Mouse (Mus musculus): ENCODE results near the gene Kirrel2. TPM values are rescaled to one million over a fixed set of nuclear protein-coding genes. Genes with fewer than 3 reads are reported as not detected.

Gene Kirrel2
- polyA plus RNA-seq, 1 experiment from 2014 or later, result 0.47 TPM

DNA sequence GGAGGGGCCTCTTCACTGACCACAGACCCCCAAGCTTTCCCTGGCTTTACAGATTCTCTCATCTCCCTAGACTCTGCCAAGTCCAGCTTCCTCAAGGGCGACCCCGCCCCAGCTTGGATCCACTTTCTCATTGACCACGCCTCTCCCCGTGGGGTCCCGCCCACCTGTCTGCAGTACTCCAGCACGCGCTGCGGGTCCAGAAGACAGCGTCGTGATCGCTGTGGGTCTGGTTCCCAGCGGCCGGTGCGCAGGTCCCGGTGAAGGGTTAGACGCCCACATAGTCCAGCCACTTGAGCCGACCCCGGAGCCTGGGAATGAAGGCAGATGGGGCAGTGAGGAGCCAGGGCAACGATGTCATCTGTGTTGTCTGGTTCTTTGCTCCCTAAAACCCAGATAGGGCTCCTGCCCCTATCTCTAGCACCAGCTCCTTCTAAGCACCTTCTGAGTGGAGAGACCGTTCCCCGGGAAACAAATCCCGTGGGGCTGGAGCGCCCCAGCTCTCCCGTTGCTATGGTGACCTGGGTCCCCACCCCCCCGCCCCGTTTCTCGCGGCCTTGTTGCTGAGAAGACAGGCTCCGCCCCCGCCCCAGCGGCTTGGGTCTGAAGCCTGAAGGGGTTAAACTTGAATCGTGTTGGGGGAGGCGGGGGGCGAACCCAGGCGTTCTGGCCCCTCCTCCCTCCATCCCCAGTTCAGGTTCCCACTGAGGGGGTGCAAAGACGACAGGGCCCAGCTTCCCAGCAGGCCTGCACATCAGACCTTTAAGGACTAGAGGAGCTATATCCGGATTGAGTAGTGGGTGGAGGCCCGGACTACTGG lies 13.1 kb downstream of the Kirrel2 start:
- Histone ChIP-seq H3K36me3 (peaks cover 28% of the 10 kb centered on the region), H3K9ac (replicated peaks) (peak overlapping the region; percentile 92), H3K27ac (replicated peaks) (peak overlapping the region; percentile 97), H3K9me3 (no peaks in the 10 kb centered on the region), H3K4me2 (replicated peaks) (peak overlapping the region; percentile 63), H3K27me3 (no peaks in the 10 kb centered on the region), H3K4me3 (peak overlapping the region; percentile 87), H3K4me1 (peaks cover 32% of the 10 kb centered on the region)
- peak; percentile 65 for ATAC-seq (replicated peaks)
- WGBS, result under 1% methylated on average over 38 of the region's 38 CpGs

DNA sequence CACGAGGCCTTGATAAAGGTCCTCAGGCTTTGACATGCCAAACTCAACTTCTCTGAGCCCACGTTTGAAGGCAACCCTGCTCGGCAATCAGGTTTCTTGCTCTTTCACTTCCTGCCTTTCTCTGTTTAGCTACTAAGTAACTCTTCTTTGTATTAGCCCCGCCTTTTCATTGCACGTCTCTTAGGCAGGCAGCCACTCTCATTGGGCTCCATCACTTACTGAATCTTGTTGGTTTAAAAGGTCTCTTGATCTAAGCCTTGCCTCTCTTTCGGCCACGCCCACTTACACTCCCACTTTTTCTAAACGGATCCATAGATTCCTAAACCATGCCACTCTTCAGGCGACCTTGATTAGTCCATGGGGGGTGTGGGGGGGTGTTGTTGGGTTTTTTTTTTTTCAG lies 13.8 kb downstream of the Kirrel2 start:
- peak overlapping the region; percentile 92 for H3K9ac ChIP-seq (replicated peaks)
- 19% methylated on average over 9 of the region's 9 CpGs for WGBS

DNA sequence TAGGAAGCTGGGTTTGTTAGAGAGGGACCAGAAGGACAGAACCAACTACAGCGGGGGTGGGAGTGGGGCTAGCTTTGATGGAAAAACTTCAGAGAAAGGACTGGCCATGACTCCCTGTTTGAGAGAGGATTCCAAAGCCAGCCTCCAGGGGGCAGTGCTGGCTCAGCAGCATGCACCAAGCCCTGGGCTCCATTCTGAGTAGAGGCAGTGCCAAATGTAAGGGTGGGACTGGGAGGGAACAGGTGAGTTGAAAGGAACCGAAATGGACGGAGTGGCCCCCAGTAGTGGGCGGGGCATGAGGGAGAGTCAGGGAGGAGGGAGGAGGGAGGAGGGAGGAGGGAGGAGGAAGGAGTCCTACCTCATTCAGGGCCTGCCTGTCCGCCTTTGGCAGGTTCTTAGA lies 16.8 kb downstream of the Kirrel2 start:
- Histone ChIP-seq H3K4me3 (no peak overlapping the region), H3K4me2 (replicated peaks) (no peak overlapping the region), H3K9me3 (no peaks in the 10 kb centered on the region), H3K27ac (replicated peaks) (no peak overlapping the region), H3K36me3 (peaks cover 60% of the 10 kb centered on the region), H3K27me3 (no peaks in the 10 kb centered on the region), H3K9ac (replicated peaks) (no peak overlapping the region), H3K4me1 (peaks cover 27% of the 10 kb centered on the region)
- no peak for ATAC-seq (replicated peaks)
- WGBS, result 14% methylated on average over 4 of the region's 5 CpGs

More for the DNA sequence above, 13.8 kb downstream of the Kirrel2 start:
- Histone ChIP-seq H3K36me3 (peaks cover 34% of the 10 kb centered on the region), H3K4me3 (peak overlapping the region; percentile 87), H3K27me3 (no peaks in the 10 kb centered on the region), H3K27ac (replicated peaks) (peak overlapping the region; percentile 97), H3K4me2 (replicated peaks) (peak overlapping the region; percentile 63), H3K9me3 (no peaks in the 10 kb centered on the region), H3K4me1 (peaks cover 32% of the 10 kb centered on the region)
- ATAC-seq (replicated peaks), result no peak

DNA sequence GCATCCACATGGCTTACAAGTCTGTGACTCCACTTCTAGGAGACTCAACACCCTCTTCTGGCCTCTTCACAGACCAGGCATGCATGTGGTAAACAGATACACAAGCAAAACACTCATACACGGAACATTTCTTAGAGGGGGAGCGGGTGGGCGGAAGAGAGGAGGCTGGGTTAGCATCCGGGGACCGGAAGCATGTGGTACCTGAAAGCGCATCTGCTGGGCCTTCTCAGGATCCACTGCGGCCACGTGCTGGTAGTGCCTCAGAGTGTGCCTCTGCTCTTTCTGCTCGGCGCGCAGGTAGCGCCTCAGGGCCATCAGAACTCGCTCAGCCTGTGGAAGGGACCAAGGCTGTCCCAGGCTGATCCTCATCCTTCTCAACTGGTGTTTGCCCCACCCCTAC lies 17.8 kb downstream of the Kirrel2 start:
- Histone ChIP-seq H3K4me3 (no peak overlapping the region), H3K9ac (replicated peaks) (no peak overlapping the region), H3K27ac (replicated peaks) (no peak overlapping the region), H3K4me2 (replicated peaks) (no peak overlapping the region), H3K9me3 (no peaks in the 10 kb centered on the region), H3K27me3 (no peaks in the 10 kb centered on the region), H3K4me1 (peaks cover 26% of the 10 kb centered on the region), H3K36me3 (peaks cover 70% of the 10 kb centered on the region)
- no peak for ATAC-seq (replicated peaks)
- 85% methylated on average over 13 of the region's 13 CpGs for WGBS

DNA sequence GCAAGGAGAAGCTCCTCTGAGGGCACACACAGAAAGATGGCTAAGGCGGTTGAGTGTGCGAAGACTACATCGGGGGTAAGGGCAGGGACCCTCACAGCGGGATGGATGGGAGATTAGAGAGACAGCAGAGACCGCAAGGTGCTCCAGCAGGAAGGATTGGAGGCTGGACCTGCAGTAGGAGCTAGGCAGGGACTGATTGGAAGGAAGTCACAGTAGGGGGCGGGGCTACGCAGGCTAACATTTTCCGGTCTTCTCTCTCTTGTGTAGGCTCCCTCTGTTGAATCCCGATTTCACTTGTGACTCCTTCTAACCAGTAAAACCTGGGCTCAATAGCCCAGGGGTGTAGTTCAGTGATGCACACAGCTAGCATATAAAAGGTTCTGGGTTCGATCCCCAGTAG lies 20.6 kb downstream of the Kirrel2 start:
- Histone ChIP-seq H3K27me3 (no peaks in the 10 kb centered on the region), H3K4me3 (no peak overlapping the region), H3K4me1 (0 out of 2 replicates have a peak, but pooled peaks cover under 1% of the 10 kb centered on the region), H3K36me3 (peaks cover 64% of the 10 kb centered on the region), H3K9ac (replicated peaks) (no peak overlapping the region), H3K9me3 (no peaks in the 10 kb centered on the region), H3K4me2 (replicated peaks) (no peak overlapping the region), H3K27ac (replicated peaks) (no peak overlapping the region)
- ATAC-seq (replicated peaks), result no peak
- 22% methylated on average over 10 of the region's 10 CpGs for WGBS

DNA sequence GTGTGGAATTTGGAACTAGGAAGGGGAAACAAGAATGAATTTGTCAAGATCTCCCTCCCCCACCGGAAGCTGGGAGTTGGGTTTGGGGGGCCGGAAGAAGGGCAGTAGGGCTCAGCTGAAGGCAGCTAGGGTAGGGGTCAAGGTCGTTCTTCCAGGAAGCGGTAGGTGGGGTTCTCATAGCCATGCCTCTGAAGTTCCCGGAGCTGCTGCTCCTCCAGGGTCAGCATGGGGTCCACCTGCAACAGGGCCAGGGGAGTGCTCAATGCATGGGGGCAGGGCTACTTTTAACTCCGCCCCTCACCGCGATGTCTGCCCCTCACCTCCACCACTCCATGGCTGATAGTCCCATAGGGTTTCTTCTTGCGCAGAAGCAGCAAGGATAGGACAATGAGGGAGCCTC lies 22.3 kb downstream of the Kirrel2 start:
- Histone ChIP-seq H3K4me2 (replicated peaks) (no peak overlapping the region), H3K27me3 (no peaks in the 10 kb centered on the region), H3K36me3 (peaks cover 55% of the 10 kb centered on the region), H3K9ac (replicated peaks) (no peak overlapping the region), H3K4me3 (no peak overlapping the region), H3K27ac (replicated peaks) (no peak overlapping the region), H3K4me1 (peaks cover 3% of the 10 kb centered on the region; the same call in 1 of the 2 replicates), H3K9me3 (no peaks in the 10 kb centered on the region)
- no peak for ATAC-seq (replicated peaks)
- 66% methylated on average over 9 of the region's 9 CpGs for WGBS

DNA sequence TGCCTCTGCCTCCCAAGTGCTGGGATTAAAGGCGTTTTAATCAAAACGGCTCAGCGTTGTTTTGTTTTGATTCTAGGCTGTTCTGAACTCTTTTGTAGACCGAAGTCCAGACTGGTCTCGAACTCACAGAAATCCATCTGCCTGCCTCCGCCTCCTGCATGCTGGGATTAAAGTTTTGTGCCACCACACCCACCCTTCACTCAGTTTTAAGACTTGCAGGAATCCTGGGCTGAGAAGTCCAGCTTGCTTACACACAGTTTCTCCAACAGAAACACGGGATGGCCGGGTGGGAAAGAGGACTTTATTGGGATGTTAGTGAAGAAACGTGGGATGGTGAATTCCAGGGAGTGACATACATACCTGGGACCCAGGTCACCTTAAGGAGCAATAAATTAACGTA lies 22.8 kb downstream of the Kirrel2 start:
- H3K9ac ChIP-seq (replicated peaks), result no peak overlapping the region
- no peak overlapping the region for H3K27ac ChIP-seq (replicated peaks)
- H3K4me2 ChIP-seq (replicated peaks), result no peak overlapping the region
- H3K4me3 ChIP-seq, result no peak overlapping the region
- no peak for ATAC-seq (replicated peaks)
- no peaks in the 10 kb centered on the region for H3K9me3 ChIP-seq
- peaks cover 50% of the 10 kb centered on the region for H3K36me3 ChIP-seq
- WGBS, result 76% methylated on average over 10 of the region's 10 CpGs
- peaks cover 3% of the 10 kb centered on the region; the same call in 1 of the 2 replicates for H3K4me1 ChIP-seq
- H3K27me3 ChIP-seq, result no peaks in the 10 kb centered on the region

DNA sequence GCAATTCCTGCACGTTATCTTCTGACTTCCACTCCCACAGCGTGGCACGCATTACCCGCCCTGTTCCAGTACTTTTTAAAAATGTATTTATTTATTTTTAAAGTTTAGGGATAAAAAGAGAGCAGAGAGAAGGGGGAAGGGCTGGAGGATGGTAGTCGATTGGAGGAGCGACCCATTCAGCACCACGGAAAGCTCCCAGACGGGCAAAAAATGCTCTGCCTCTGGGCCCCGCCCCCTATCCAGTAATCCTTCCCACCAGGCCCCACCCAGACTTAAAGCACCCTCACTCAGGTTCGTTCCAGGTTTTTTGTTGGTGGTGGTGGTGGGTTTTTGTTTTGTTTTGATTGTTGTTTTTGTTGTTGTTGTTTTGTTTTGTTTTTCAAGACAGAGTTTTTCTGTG lies 23.3 kb downstream of the Kirrel2 start:
- Histone ChIP-seq H3K27ac (replicated peaks) (no peak overlapping the region), H3K36me3 (peaks cover 45% of the 10 kb centered on the region), H3K4me3 (no peak overlapping the region), H3K9ac (replicated peaks) (no peak overlapping the region), H3K9me3 (no peaks in the 10 kb centered on the region), H3K4me2 (replicated peaks) (no peak overlapping the region), H3K27me3 (no peaks in the 10 kb centered on the region), H3K4me1 (peaks cover 3% of the 10 kb centered on the region; the same call in 1 of the 2 replicates)
- ATAC-seq (replicated peaks), result no peak
- WGBS, result 1% methylated on average over 10 of the region's 10 CpGs

DNA sequence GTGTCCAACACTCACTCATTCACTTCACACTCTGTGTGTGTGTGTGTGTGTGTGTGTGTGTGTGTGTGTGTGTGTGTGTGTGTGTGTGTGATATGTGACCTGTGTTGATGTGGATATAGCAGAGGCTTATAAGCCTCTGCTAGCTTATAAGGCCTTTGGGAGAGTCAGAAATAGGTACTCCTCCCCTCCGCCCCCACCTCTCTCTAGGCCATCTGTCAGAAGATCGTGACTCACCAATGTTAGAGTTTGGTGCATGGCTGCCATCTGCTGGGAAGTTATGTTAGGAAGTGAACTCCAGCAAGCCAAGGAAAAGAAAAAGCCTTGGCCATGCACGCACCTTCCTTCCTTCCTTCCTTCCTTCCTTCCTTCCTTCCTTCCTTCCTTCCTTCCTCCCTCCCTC lies 25.7 kb downstream of the Kirrel2 start:
- no peak overlapping the region for H3K9ac ChIP-seq (replicated peaks)
- H3K4me1 ChIP-seq, result peaks cover 3% of the 10 kb centered on the region; the same call in 1 of the 2 replicates
- peak; percentile 72 for ATAC-seq (replicated peaks)
- 12% methylated on average over 3 of the region's 3 CpGs for WGBS
- no peak overlapping the region for H3K27ac ChIP-seq (replicated peaks)
- no peak overlapping the region for H3K4me2 ChIP-seq (replicated peaks)
- H3K36me3 ChIP-seq, result peaks cover 26% of the 10 kb centered on the region
- no peaks in the 10 kb centered on the region for H3K9me3 ChIP-seq
- H3K27me3 ChIP-seq, result no peaks in the 10 kb centered on the region
- no peak overlapping the region for H3K4me3 ChIP-seq

DNA sequence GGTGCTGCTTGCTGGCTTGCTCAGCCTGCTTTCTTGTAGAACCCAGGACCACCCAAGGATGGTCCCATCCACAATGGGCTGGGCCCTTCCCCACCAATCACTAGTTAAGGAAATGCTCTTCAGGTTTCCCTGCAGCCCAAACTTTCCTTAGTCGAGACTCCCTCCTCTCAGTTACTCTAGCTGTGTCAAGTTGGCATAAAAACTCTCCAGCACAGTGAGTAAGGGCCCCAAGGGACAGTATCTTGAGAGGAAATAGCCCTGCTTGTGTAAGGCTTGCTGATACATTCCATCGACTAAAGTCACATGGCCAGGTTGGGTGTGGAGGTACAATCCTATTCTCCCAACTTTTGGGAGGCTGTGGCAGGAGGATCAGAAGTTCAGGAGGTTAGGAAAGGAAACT lies 27.3 kb downstream of the Kirrel2 start:
- 78% methylated on average over 2 of the region's 2 CpGs for WGBS
- ATAC-seq (replicated peaks), result no peak
- H3K4me3 ChIP-seq, result no peak overlapping the region
- H3K4me1 ChIP-seq, result peaks cover 3% of the 10 kb centered on the region; the same call in 1 of the 2 replicates
- peaks cover 21% of the 10 kb centered on the region for H3K36me3 ChIP-seq
- no peaks in the 10 kb centered on the region for H3K9me3 ChIP-seq
- no peak overlapping the region for H3K4me2 ChIP-seq (replicated peaks)
- H3K27ac ChIP-seq (replicated peaks), result no peak overlapping the region
- H3K9ac ChIP-seq (replicated peaks), result no peak overlapping the region
- H3K27me3 ChIP-seq, result no peaks in the 10 kb centered on the region

DNA sequence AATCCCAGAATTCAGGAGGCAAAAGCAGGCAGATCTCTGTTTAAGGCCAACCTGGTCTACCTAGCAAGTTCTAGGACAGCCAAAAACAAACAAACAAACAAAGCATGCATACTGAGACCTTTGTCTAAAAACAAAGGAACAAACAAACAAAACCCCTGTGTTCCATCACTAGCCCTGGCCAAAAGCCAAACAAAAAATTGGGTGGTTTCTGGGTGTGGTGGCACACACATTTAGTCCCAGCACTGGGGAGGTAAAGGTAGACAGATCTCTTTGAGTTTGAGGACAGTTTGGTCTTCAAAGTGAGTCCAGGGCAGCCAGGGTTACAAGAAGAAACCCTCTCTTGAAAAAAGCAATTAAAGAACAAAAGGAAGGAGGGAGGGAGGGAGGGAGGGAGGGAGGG lies 28.2 kb downstream of the Kirrel2 start:
- Histone ChIP-seq H3K36me3 (peaks cover 12% of the 10 kb centered on the region; the same call in 1 of the 2 replicates), H3K4me2 (replicated peaks) (no peak overlapping the region), H3K4me3 (no peak overlapping the region), H3K9me3 (no peaks in the 10 kb centered on the region), H3K9ac (replicated peaks) (no peak overlapping the region), H3K27me3 (no peaks in the 10 kb centered on the region), H3K27ac (replicated peaks) (no peak overlapping the region), H3K4me1 (peaks cover 3% of the 10 kb centered on the region; the same call in 1 of the 2 replicates)
- no peak for ATAC-seq (replicated peaks)

DNA sequence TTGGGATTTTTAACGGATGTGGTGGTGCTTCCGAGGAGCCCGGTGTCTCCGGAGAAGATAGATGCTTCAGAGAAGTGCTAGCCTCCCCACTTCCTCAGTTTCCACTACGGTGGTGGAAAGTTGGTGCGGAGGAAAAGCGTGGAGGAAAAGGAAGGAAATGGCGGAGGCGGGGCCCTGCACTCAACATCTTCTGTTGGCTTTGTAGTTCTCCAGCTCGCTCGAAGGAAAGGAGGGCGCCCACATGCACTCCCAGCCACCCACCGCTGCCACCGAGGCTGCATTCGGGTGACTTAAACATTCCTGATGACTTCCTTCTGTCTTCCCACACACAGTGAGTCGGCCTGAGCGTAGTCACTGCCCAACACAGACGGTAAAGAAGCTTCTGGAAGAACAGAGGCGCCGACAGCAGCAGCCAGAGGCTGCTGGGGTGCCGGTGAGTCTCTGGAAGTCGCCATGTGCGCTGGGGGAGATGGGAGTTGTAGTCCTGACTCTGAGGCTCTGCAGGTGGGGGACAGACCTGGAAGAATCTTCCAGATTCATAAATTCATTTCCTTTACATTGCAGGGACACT lies 34.3 kb downstream of the Kirrel2 start:
- Histone ChIP-seq H3K27me3 (no peaks in the 10 kb centered on the region), H3K4me1 (peaks cover 20% of the 10 kb centered on the region), H3K4me2 (replicated peaks) (peak overlapping the region; percentile 94), H3K36me3 (peaks cover 12% of the 10 kb centered on the region; the same call in 1 of the 2 replicates), H3K9ac (replicated peaks) (peak overlapping the region; percentile 62), H3K9me3 (no peaks in the 10 kb centered on the region), H3K27ac (replicated peaks) (peak overlapping the region; percentile 62; the same call in 1 of the 2 replicates), H3K4me3 (peak overlapping the region; percentile 53)
- ATAC-seq (replicated peaks), result no peak; the same call in 1 of the 2 replicates
- WGBS, result 55% methylated on average over 23 of the region's 23 CpGs
